Mouse (Mus musculus): ENCODE measurements at regions not wholly inside any gene's neighbourhood (a gene's known extent, or its start where the extent isn't known, plus 50 kb on each side); places are given as distances from the start of the nearest gene placed in this dataset.

DNA sequence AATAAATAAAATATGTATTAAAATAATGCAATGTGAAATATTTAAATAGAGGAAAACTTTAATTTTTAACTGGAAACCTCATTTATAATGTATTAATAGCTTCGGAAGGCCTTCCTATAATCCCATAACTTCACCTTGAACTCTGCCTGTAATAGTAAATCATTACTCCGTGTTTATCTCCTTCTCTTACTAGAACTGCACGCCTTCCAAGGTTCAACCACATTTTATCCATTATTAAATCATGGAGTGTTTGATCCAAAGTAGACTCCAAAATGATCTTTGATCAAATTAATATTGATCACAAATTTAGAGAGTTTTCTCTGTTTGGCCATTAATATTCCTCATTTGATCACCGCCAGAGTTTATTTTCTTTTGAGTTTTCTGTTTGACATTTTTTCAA, 114.8 kb upstream of the Adgrl2 start:
- TF ChIP-seq POLR2A (IDR thresholded peaks at IDR 0.05; ENCODE audit: extremely low read depth, insufficient read depth, low read length) = no peak
- no peak for TF ChIP-seq CTCF (IDR thresholded peaks at IDR 0.05; ENCODE audit: low read depth, low read length)
